Mouse (Mus musculus) forebrain, embryonic 14.5 days (tissue): ENCODE measurements at regions not wholly inside any gene's neighbourhood (a gene's known extent, or its start where the extent isn't known, plus 50 kb on each side); places are given as distances from the start of the nearest gene placed in this dataset.

ENCODE experiments used
- ATAC-seq: fragments of 200-750 bp; cut with Nextera tagmentation; 2 replicates; pipeline ENCODE4 v1.8.0; 2017; ENCODE audit warnings: mild to moderate bottlenecking, moderate library complexity
- DNase-seq: peaks from one replicate; pipeline ENCODE4 v3.0.0-alpha.2; 2015; ENCODE audit warnings: low spot score
- H3K27ac ChIP-seq: fragments of 300-500 bp; sonication (generic); 2 replicates; pipeline ENCODE4 v1.5.1; 2014; ENCODE audit warnings: low read depth, mild to moderate bottlenecking, control low read depth, low read length, moderate library complexity
- H3K27me3 ChIP-seq: fragments of 300-500 bp; sonication (generic); replicated peaks from 2 replicates; pipeline ENCODE4 v1.6.1; 2014; ENCODE audit warnings: low read length, control low read depth, mixed read lengths; ENCODE audit not compliant: control insufficient read depth, insufficient read depth
- H3K36me3 ChIP-seq: fragments of 300-500 bp; sonication (generic); 2 replicates; pipeline ENCODE4 v1.6.1; 2014; ENCODE audit warnings: low read length, control low read depth; ENCODE audit not compliant: control insufficient read depth, insufficient read depth
- H3K4me1 ChIP-seq: fragments of 300-500 bp; sonication (generic); 2 replicates; pipeline ENCODE4 v1.6.1; 2014; ENCODE audit warnings: antibody characterized with exemption, low read length, control low read depth; ENCODE audit not compliant: control insufficient read depth, insufficient read depth
- H3K4me2 ChIP-seq: fragments of 300-500 bp; sonication (generic); 2 replicates; pipeline ENCODE4 v1.6.1; 2014; ENCODE audit warnings: mild to moderate bottlenecking, control low read depth, low read length
- H3K4me3 ChIP-seq: fragments of 300-500 bp; sonication (generic); 2 replicates; pipeline ENCODE4 v1.5.1; 2014; ENCODE audit warnings: low read depth, low read length, control low read depth
- H3K9ac ChIP-seq: fragments of 300-500 bp; sonication (generic); 2 replicates; pipeline ENCODE4 v1.6.1; 2014; ENCODE audit warnings: mild to moderate bottlenecking, low read length, control low read depth, moderate library complexity
- H3K9me3 ChIP-seq: fragments of 300-500 bp; sonication (generic); replicated peaks from 2 replicates; pipeline ENCODE4 v1.6.1; 2016; ENCODE audit warnings: low read length, control low read depth, mixed read lengths; ENCODE audit not compliant: control insufficient read depth
- WGBS: fragments of 180-500 bp; shearing (Covaris S2); extraction: QIAGEN DNeasy Blood & Tissue Kit; methylation state at CpG from one replicate; pipeline ENCODE4 v1.1.7; 2014; 5-methylcytosine and 5-hydroxymethylcytosine counted together

- Histone ChIP-seq H3K4me1 (no peaks in the 10 kb centered on the region), H3K4me2 (no peak overlapping the region), H3K27me3 (no peaks in the 10 kb centered on the region), H3K27ac (no peak overlapping the region), H3K9ac (no peak overlapping the region), H3K36me3 (no peaks in the 10 kb centered on the region), H3K9me3 (no peaks in the 10 kb centered on the region), H3K4me3 (no peak overlapping the region)
- WGBS, result 70% methylated on average over 21 of the region's 21 CpGs
- no peak for DNase-seq
- ATAC-seq, result no peak
Observed at GRCm38 (mm10) chr7:130043397-130044234, 452.0 kb downstream of the Wdr11 start.

GRCm38 (mm10) chr7:130044235-130044553 is 452.5 kb downstream of the Wdr11 start:
- ATAC-seq, result no peak
- Histone ChIP-seq H3K27ac (no peak overlapping the region), H3K4me2 (no peak overlapping the region), H3K4me1 (no peaks in the 10 kb centered on the region), H3K27me3 (no peaks in the 10 kb centered on the region), H3K9ac (no peak overlapping the region), H3K4me3 (no peak overlapping the region), H3K36me3 (no peaks in the 10 kb centered on the region), H3K9me3 (no peaks in the 10 kb centered on the region)
- no peak for DNase-seq
- WGBS, result 92% methylated on average over 6 of the region's 6 CpGs

- Histone ChIP-seq H3K4me3 (no peak overlapping the region), H3K4me1 (no peaks in the 10 kb centered on the region), H3K36me3 (no peaks in the 10 kb centered on the region), H3K4me2 (no peak overlapping the region), H3K9ac (no peak overlapping the region), H3K9me3 (no peaks in the 10 kb centered on the region), H3K27ac (no peak overlapping the region), H3K27me3 (no peaks in the 10 kb centered on the region; the same call in 1 of the 2 replicates)
- no peak for DNase-seq
- no peak for ATAC-seq
- WGBS, result 75% methylated on average over 6 of the region's 6 CpGs
Observed at GRCm38 (mm10) chr7:130044581-130044980, 452.9 kb downstream of the Wdr11 start.

GRCm38 (mm10) chr7:130046086-130046485 is 454.4 kb downstream of the Wdr11 start:
- 66% methylated on average over 2 of the region's 2 CpGs for WGBS
- ATAC-seq (no peak), DNase-seq (no peak)
- H3K9ac ChIP-seq, result no peak overlapping the region
- no peaks in the 10 kb centered on the region; the same call in 1 of the 2 replicates for H3K27me3 ChIP-seq
- H3K4me3 ChIP-seq, result no peak overlapping the region
- no peak overlapping the region for H3K4me2 ChIP-seq
- H3K9me3 ChIP-seq, result no peaks in the 10 kb centered on the region
- no peaks in the 10 kb centered on the region for H3K36me3 ChIP-seq
- H3K4me1 ChIP-seq, result no peaks in the 10 kb centered on the region
- H3K27ac ChIP-seq, result no peak overlapping the region

GRCm38 (mm10) chr7:130047293-130048034 is 455.8 kb downstream of the Wdr11 start:
- H3K9ac ChIP-seq, result no peak overlapping the region
- WGBS, result 50% methylated on average over 11 of the region's 11 CpGs
- H3K9me3 ChIP-seq, result no peaks in the 10 kb centered on the region
- H3K27me3 ChIP-seq, result no peaks in the 10 kb centered on the region; the same call in 1 of the 2 replicates
- no peak overlapping the region for H3K4me2 ChIP-seq
- DNase-seq (no peak), ATAC-seq (no peak)
- H3K4me1 ChIP-seq, result no peaks in the 10 kb centered on the region
- no peak overlapping the region for H3K27ac ChIP-seq
- H3K4me3 ChIP-seq, result no peak overlapping the region
- no peaks in the 10 kb centered on the region for H3K36me3 ChIP-seq

- Histone ChIP-seq H3K4me2 (no peak overlapping the region), H3K4me1 (no peaks in the 10 kb centered on the region), H3K27me3 (no peaks in the 10 kb centered on the region; the same call in 1 of the 2 replicates), H3K36me3 (no peaks in the 10 kb centered on the region), H3K9ac (no peak overlapping the region), H3K9me3 (no peaks in the 10 kb centered on the region), H3K27ac (no peak overlapping the region), H3K4me3 (no peak overlapping the region)
- WGBS, result 13% methylated on average over 6 of the region's 6 CpGs
- DNase-seq (no peak), ATAC-seq (no peak)
Observed at GRCm38 (mm10) chr7:130048106-130048772, 456.6 kb downstream of the Wdr11 start.

- H3K9me3 ChIP-seq, result no peaks in the 10 kb centered on the region
- H3K9ac ChIP-seq, result no peak overlapping the region
- DNase-seq (no peak), ATAC-seq (no peak)
- no peak overlapping the region for H3K4me2 ChIP-seq
- H3K27ac ChIP-seq, result no peak overlapping the region
- no peaks in the 10 kb centered on the region for H3K4me1 ChIP-seq
- no peak overlapping the region for H3K4me3 ChIP-seq
- H3K36me3 ChIP-seq, result no peaks in the 10 kb centered on the region
- 89% methylated on average over 2 of the region's 2 CpGs for WGBS
- H3K27me3 ChIP-seq, result no peaks in the 10 kb centered on the region; the same call in 1 of the 2 replicates
Observed at GRCm38 (mm10) chr7:130049461-130049860, 457.8 kb downstream of the Wdr11 start.

- Histone ChIP-seq H3K27me3 (no peaks in the 10 kb centered on the region; the same call in 1 of the 2 replicates), H3K36me3 (no peaks in the 10 kb centered on the region), H3K9me3 (no peaks in the 10 kb centered on the region), H3K27ac (no peak overlapping the region), H3K4me1 (no peaks in the 10 kb centered on the region), H3K9ac (no peak overlapping the region), H3K4me2 (no peak overlapping the region), H3K4me3 (no peak overlapping the region)
- ATAC-seq (no peak), DNase-seq (no peak)
- WGBS, result 30% methylated on average over 2 of the region's 2 CpGs
Observed at GRCm38 (mm10) chr7:130050120-130050519, 458.5 kb downstream of the Wdr11 start.
